Mouse (Mus musculus) neutrophil, adult 5-6 weeks (primary cell): ENCODE data around the gene Mpnd. TPM values are rescaled to one million over a fixed set of nuclear protein-coding genes. Genes with fewer than 3 reads are reported as not detected.
A peak's percentile ranks its signal among the peaks of the same experiment; 100 is the strongest.

Source experiments
- ATAC-seq: fragments of 151-379, 151-347 bp; 2 replicates; pipeline ENCODE4 v1.8.0; 2017; ENCODE audit warnings: mild to moderate bottlenecking, moderate TSS enrichment; ENCODE audit not compliant: insufficient number of reproducible peaks, poor library complexity, low FRiP score, severe bottlenecking; ENCODE audit errors: extremely low read depth
- total RNA-seq: library from RNA; stranded (forward); fragments of 200-1000 nt; gene quantifications from 2 replicates; pipeline ENCODE4 v1.2.3, GENCODE M21; 2017

Mpnd gene
- total RNA-seq, 1 experiment from 2014 or later, result 64.9 TPM

DNA sequence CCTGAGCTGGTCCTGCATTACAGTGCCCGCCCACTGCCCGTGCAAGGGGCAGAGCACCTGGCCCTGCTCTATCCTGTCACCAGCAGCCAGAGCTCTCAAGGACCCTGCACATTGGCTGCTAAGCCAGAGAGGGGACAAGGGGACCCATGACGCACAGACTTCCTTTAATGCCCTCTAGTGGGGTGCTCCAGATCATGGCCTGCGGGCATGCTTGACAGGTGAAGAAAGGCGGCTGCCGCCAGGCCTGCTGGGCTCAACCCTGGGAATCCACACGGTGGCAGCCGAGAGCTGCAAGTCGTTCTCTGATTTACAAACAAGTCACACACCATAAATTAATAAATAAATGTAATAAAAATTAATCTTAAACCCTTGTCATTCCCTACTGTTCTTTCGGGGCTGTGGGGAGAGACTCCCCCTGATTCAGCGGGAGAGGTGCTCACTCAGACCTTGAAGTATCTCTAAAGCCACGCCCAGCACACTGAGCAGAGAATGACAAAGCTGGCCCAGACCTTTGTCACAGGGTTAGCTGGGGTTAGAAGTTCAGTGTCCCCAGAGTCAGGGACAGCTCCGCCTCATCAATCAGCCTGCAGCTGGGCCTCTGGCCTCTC, 29.2 kb upstream of the Mpnd start:
- peak; percentile 80 for ATAC-seq

- ATAC-seq, result no peak
Observed at GRCm38 (mm10) chr17:55977301-55977700, 28.2 kb upstream of the Mpnd start.

GRCm38 (mm10) chr17:55986030-55986961, 19.2 kb upstream of the Mpnd start, which contains the start of gene Fsd1:
Gene Fsd1 (plus strand): TSS chr17:55986509.
- ATAC-seq, result no peak

DNA sequence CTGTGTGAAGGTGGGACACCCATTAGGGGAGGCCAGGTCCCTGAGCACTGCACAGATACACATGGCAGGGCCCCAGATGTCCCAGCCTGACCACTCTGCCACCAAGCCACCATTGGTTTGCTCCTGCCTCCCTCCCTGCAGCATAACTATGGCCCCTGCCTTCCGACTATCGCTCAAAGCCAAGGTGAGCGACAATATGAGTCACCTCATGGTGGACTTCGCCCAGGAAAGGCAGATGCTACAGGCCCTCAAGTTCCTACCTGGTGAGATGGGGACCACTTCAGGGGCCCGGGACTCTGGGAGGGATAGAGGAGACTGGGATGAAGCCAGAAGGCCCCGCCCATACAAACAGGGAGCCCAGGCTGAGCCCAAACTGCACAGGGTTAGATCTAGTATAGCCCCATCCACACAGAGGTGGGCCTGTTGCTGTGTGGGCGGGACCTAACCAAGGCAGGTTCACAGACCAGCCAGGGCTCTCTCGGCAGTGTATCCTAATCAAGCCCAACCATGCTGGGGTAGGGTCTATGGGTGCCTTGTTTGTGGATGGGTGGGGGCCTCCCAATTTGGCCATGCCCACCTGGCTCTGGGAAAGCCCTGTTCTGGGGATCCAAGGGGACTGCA, 15.1 kb upstream of the Mpnd start:
- no peak for ATAC-seq

DNA sequence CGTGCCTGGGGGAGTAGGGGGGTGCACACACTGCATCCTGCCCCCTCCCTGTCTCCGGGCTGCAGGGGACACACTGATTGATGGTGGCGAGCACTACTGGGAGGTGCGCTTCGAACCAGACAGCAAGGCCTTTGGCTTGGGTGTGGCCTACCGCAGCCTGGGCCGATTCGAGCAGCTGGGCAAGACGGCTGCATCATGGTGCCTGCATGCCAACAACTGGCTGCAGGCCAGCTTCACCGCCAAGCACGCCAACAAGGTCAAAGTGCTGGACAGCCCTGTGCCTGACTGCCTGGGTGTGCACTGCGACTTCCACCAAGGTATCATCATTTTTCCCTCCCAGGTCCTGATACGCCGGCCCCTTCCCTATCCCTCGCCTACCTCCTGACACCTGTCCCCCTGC, 9.5 kb upstream of the Mpnd start:
- ATAC-seq, result no peak

- no peak for ATAC-seq
Observed at GRCm38 (mm10) chr17:55999794-56000499, 5.6 kb upstream of the Mpnd start.

DNA sequence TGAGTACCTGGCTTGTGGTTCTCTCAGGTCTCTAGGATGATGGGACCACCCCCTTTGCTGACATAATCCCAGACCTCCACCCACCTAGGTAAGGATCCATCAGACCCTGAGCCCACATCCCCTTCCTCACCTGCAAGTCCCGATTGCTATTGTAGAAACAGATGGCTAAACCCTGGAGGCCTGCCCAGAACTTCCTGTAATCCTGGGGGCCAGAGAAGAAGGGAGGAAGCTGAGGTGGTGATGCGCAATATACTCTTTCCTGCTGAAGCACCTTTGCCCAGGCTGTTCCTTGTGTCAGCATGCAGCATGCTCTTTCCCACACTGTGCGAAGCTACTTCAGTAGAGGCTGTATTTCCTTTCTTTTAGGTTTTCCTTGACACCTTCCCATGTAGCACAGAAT, 2.5 kb upstream of the Mpnd start:
- ATAC-seq, result no peak

- ATAC-seq, result no peak
Observed at GRCm38 (mm10) chr17:56006956-56007355, 1.4 kb downstream of the Mpnd start.

- ATAC-seq, result no peak
Observed at GRCm38 (mm10) chr17:56007444-56008355, 2.2 kb downstream of the Mpnd start.

DNA sequence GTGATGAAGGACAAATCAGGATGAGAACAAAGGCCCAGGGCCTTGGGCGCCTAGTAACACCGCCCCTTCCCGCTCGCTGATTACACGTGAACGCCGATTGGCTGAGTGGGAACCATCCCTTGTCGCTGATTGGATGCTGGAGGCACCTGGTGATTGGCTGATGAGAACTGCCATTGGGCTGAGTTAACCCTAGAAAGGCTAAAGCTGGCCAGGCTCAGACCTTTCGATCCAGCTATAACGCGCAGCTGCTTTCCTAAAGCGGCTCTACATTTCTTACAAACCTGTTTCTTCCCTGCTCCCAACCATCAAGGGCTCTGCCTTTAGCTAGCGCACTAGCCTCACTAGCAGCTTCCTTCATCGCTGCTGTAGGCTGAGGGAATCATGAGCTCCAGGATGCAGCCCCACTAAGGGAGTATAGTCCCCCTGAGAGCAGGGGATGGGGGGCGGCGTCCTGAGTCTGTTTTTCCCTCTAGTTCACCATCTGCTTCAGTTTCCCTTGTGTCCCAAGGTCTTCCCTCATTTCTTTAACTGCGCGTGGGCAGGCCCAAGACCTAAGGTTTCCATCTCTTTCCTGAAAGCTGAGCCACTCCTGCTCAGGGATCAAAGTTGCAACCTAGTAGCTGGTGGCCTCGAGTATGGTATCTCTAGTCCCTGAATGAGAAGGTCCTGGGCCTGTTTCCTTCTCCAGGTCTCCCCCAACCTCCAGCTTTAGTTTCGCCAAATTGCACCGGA, 3.0 kb downstream of the Mpnd start:
- ATAC-seq, result peak; percentile 88

DNA sequence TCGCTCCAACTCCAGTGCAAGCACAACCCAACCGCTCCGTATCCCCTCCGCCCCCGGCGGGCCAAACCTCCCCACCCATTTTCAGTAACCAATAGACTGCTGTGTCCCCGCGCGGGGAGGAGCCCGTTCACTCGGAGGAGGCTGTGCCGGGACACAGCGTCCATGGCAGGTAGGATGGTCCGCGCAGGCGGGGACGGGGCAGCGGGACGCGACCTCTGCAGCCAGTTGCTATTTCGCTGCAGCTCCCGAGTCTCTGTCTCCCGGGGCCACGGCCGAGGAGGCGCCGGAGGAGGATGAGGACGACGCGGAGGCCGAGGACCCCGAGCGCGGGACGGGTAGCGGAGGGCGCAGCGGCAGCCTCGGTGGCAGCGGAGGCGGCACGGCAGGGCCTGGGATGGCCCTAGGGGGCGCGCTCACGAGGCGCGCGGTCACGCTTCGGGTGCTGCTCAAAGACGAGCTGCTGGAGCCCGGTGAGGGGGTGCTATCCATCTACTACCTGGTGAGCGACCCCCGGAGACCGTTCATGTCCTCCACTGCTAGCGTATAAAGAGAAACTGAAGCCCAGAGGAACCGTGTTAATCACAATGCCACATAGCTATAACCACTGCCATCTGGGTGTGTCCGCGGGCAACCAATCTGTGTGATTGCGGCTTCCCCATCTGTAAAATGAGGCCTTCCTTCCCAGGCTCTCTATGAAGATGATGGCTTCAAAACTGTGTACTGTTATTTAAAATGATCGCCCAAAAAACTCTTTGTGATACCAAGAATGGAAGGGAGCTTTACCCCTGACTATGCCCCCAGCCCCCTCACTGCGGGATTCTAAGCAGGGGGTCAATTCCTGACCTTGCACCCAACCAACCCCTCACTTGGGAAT, 3.8 kb downstream of the Mpnd start:
- ATAC-seq, result peak; percentile 81

DNA sequence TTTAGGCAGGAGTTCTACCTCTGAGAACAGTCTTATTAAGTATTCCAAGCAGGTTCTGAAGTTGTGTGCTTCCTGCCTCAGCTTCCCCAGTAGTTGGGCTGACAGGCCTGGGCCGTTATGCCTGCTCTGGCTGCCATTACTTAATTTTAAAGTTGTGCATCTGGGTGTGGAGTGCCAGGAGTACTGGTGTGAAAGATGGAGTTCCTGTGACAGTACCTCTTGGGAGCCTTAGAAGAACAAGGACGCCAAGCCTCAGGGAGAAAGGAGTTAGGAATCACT, 4.4 kb downstream of the Mpnd start:
- ATAC-seq, result no peak

DNA sequence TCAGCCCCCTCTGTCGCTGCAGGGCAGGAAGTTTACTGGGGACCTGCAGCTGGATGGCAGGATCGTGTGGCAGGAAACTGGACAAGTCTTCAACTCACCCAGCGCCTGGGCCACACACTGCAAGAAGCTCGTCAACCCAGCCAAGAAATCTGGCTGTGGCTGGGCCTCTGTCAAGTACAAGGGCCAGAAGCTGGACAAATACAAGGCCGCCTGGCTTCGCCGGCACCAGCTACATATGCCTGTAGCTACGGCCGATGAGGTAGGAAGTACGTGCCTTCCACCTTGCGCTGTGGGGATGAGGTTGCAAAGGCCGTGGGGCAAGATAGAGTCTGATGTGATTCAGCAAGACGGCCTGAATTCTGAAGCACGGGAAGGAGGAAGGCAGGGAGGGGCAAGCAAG, 4.7 kb downstream of the Mpnd start:
- no peak for ATAC-seq

DNA sequence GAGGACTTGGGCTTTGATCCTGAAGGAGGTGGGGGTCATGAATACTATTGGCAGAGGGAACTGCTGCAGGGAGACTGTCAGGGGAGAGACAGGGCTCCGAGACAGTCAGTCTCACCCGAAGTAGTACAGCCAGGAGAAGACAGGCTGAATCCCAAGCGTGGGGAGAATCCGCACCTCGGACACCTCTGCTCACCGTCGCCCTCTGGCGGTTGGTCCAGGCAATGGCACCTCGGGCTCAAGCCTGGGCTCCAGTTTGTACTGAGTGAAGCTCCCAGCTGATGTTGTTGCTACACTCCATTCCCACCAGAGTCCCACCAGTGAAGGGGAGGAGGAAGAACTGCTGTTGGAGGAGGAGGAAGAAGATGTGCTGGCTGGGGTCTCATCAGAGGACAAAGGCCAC, 5.2 kb downstream of the Mpnd start:
- peak; percentile 43 for ATAC-seq

GRCm38 (mm10) chr17:56011441-56011840, 5.9 kb downstream of the Mpnd start:
- ATAC-seq, result no peak

DNA sequence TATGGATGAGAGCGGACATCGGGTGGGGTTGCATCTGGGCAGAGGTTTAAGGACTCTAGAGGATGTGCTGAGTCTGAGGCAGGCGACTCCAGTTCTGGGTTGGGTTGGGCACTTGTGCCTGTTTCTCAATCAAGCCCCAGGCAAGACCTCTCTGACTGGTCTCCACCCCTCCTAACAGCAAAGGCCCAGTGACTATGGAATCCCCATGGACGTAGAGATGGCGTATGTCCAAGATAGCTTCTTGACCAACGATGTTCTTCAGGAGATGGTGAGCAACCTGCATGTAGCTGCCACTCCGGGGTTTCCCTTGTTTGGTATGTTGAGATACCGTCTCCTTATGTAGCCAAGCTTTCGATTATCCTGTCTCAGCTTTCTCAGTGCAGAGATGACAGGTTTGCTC, 9.8 kb downstream of the Mpnd start:
- no peak for ATAC-seq

DNA sequence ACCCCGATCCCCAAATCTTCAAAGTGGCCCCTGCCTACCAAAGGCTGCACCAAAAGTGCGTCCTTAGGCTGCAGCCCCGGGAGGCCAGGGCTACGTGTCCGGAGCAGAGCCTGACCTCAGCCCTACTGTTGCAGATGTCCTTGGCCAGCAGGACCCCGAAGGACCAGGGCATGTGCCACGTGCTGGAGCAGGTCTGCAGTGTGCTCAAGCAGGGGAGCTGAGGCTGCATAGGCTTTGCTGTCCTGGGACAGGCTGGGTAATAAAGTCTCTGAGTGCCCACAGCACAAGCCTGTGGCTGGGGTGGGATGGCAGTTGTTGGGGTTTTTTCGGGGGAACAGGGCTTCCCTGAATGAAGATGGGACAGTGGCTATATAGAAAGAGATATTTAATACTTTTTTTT, 10.9 kb downstream of the Mpnd start:
- no peak for ATAC-seq
